Mouse (Mus musculus) CH12.LX (cell line): ENCODE results near the gene Bcdin3d. TPM values are rescaled to one million over a fixed set of nuclear protein-coding genes. Genes with fewer than 3 reads are reported as not detected.

Experiments
- DNase-seq: peaks from one replicate; pipeline ENCODE4 v3.0.0-alpha.2; 2013; ENCODE audit errors: extremely low read depth
- H3K27ac ChIP-seq: 2 replicates; pipeline ENCODE4 v1.5.1; 2012; ENCODE audit warnings: low read depth, mild to moderate bottlenecking, control low read depth, moderate library complexity; ENCODE audit not compliant: insufficient read depth
- H3K27me3 ChIP-seq: replicated peaks from 2 replicates; pipeline ENCODE3; 2012; ENCODE audit warnings: inconsistent platforms
- H3K36me3 ChIP-seq, 2 experiments: replicated peaks in 1 of 2; 2 replicates each; pipeline versions ENCODE3 to v1.6.1; 2012; ENCODE audit warnings: inconsistent platforms in 1 of 2, low read length in 1 of 2, mild to moderate bottlenecking in 1 of 2, mixed read lengths in 1 of 2, moderate library complexity in 1 of 2; ENCODE audit not compliant: control insufficient read depth in 1 of 2, insufficient read depth in 1 of 2
- H3K4me1 ChIP-seq, 2 experiments: 2 replicates each; pipeline ENCODE4 v1.6.1; 2012; ENCODE audit warnings: inconsistent platforms in 1 of 2, moderate library complexity in 1 of 2; ENCODE audit not compliant: insufficient read depth in 2 of 2, control insufficient read depth in 1 of 2
- H3K4me2 ChIP-seq: 2 replicates; pipeline ENCODE4 v1.6.1; 2012; ENCODE audit warnings: low read depth, mild to moderate bottlenecking, control low read depth; ENCODE audit not compliant: poor library complexity, insufficient read depth, severe bottlenecking
- H3K4me3 ChIP-seq, 3 experiments: fragments of 150-350 bp in 1 of 3; sonication (generic) in 1 of 3; replicated peaks in 1 of 3; 2 replicates each; pipeline versions ENCODE3 to v1.5.1; 2011 to 2012; ENCODE audit warnings: low read depth in 2 of 3, low read length in 2 of 3, mild to moderate bottlenecking in 2 of 3, moderate library complexity in 2 of 3, control low read depth in 1 of 3, improper control_type of control experiment in 1 of 3, inconsistent platforms in 1 of 3, mixed read lengths in 1 of 3; ENCODE audit not compliant: poor library complexity in 1 of 3
- H3K79me2 ChIP-seq: replicated peaks from 2 replicates; pipeline ENCODE4 v1.6.1; 2012; ENCODE audit warnings: mild to moderate bottlenecking, moderate library complexity; ENCODE audit not compliant: control insufficient read depth, poor library complexity, insufficient read depth, severe bottlenecking; ENCODE audit errors: extremely low read depth
- H3K9ac ChIP-seq: 2 replicates; pipeline ENCODE4 v1.6.1; 2012; ENCODE audit warnings: low read depth, mild to moderate bottlenecking, control low read depth, moderate library complexity; ENCODE audit not compliant: insufficient read depth
- H3K9me3 ChIP-seq: replicated peaks from 2 replicates; pipeline ENCODE3; 2012; ENCODE audit warnings: low read length, inconsistent platforms, mixed read lengths
- CHD1 ChIP-seq: IDR thresholded peaks from 2 replicates; pipeline ENCODE4 v1.6.1; 2012; ENCODE audit warnings: low read depth, low read length, improper control_type of control experiment, inconsistent platforms
- CTCF ChIP-seq, 2 experiments: IDR thresholded peaks in 1 of 2; conservative IDR thresholded peaks in 1 of 2; 2 replicates each; pipeline ENCODE4 v1.5.1; 2011 to 2012; ENCODE audit warnings: low read depth in 2 of 2, low read length in 2 of 2, improper control_type of control experiment in 1 of 2, inconsistent platforms in 1 of 2, mild to moderate bottlenecking in 1 of 2, moderate library complexity in 1 of 2
- ELF1 ChIP-seq: IDR thresholded peaks from 2 replicates; pipeline ENCODE4 v1.6.1; 2014; ENCODE audit warnings: low read depth, mild to moderate bottlenecking, inconsistent platforms, low read length, improper control_type of control experiment
- ETS1 ChIP-seq: conservative IDR thresholded peaks from 2 replicates; pipeline ENCODE4 v1.6.1; 2012; ENCODE audit warnings: low read depth, mild to moderate bottlenecking, inconsistent platforms, low read length, improper control_type of control experiment, moderate library complexity
- GABPA ChIP-seq: IDR thresholded peaks from 2 replicates; pipeline ENCODE4 v1.6.1; 2012; ENCODE audit warnings: low read depth, low read length, improper control_type of control experiment, inconsistent platforms; ENCODE audit not compliant: insufficient replicate concordance
- HCFC1 ChIP-seq: IDR thresholded peaks from 2 replicates; pipeline ENCODE4 v1.6.1; 2012; ENCODE audit warnings: low read depth, mild to moderate bottlenecking, inconsistent platforms, low read length, improper control_type of control experiment
- MXI1 ChIP-seq: IDR thresholded peaks from 2 replicates; pipeline ENCODE4 v1.6.1; 2011; ENCODE audit warnings: mild to moderate bottlenecking, low read depth, low read length, improper control_type of control experiment
- PAX5 ChIP-seq: IDR thresholded peaks from 2 replicates; pipeline ENCODE4 v1.6.1; 2012; ENCODE audit warnings: low read length, inconsistent platforms, mixed read lengths
- POLR2A ChIP-seq: IDR thresholded peaks from 2 replicates; pipeline ENCODE4 v1.6.1; 2011; ENCODE audit warnings: low read depth, mild to moderate bottlenecking, improper control_type of control experiment, low read length
- POLR2AphosphoS2 ChIP-seq: IDR thresholded peaks from 2 replicates; pipeline ENCODE4 v1.6.1; 2011; ENCODE audit warnings: low read depth, low read length, improper control_type of control experiment
- RAD21 ChIP-seq: IDR thresholded peaks from 2 replicates; pipeline ENCODE4 v1.6.1; 2011; ENCODE audit warnings: low read depth, mild to moderate bottlenecking, low read length, improper control_type of control experiment, moderate library complexity
- RCOR1 ChIP-seq: conservative IDR thresholded peaks from 2 replicates; pipeline ENCODE4 v1.6.1; 2012; ENCODE audit warnings: low read depth, mild to moderate bottlenecking, inconsistent platforms, low read length, improper control_type of control experiment
- SIN3A ChIP-seq: IDR thresholded peaks from 2 replicates; pipeline ENCODE4 v1.6.1; 2012; ENCODE audit warnings: low read length, improper control_type of control experiment, inconsistent platforms
- SMC3 ChIP-seq: IDR thresholded peaks from 2 replicates; pipeline ENCODE4 v1.6.1; 2011; ENCODE audit warnings: low read depth, low read length, improper control_type of control experiment
- UBTF ChIP-seq: IDR thresholded peaks from 2 replicates; pipeline ENCODE4 v1.6.1; 2012; ENCODE audit warnings: low read depth, mild to moderate bottlenecking, inconsistent platforms, low read length, improper control_type of control experiment, moderate library complexity
- ZMIZ1 ChIP-seq: IDR thresholded peaks from 2 replicates; pipeline ENCODE4 v1.6.1; 2012; ENCODE audit warnings: low read depth, mild to moderate bottlenecking, inconsistent platforms, low read length, improper control_type of control experiment
- ZNF384 ChIP-seq: IDR thresholded peaks from 2 replicates; pipeline ENCODE4 v1.6.1; 2012; ENCODE audit warnings: low read depth, low read length, improper control_type of control experiment, inconsistent platforms
- dilution Hi-C: fragments of 300-500 bp; cut with MboI; formaldehyde crosslinking; loops from 2 replicates; pipeline ENCODE4 v1.14.3; 2020; ENCODE audit warnings: low sequenced_read_pairs; ENCODE audit not compliant: extremely low pct_unique_long_range_greater_than_20kb, extremely low pct_ligation_motif_present
- in situ Hi-C: fragments of 300-500 bp; cut with MboI; formaldehyde crosslinking; loops from 3 replicates; pipeline ENCODE4 v1.14.3; 2019; ENCODE audit warnings: low sequenced_read_pairs, low pct_ligation_motif_present, low pct_unique_long_range_greater_than_20kb, mixed read lengths
- polyA plus RNA-seq: library from polyadenylated mRNA; unstranded; fragments of >175 nt; gene quantifications from 2 replicates; pipeline ENCODE4 v1.2.1, GENCODE M21; 2012; ENCODE audit warnings: low read depth; ENCODE audit not compliant: insufficient read length
- total RNA-seq, 2 experiments: library from RNA; depleted of rRNA; stranded (reverse); fragments of 300-350 nt in 1 of 2; fragments of >200 nt in 1 of 2; gene quantifications; 2 replicates each; pipeline ENCODE4 v1.2.3; 2012 to 2014

The Bcdin3d gene
- total and polyA plus RNA-seq, 3 experiments, result 13.8 to 15.3 (median 14.2) TPM

GRCm38 (mm10) chr15:99470971-99471676, 3.4 kb downstream of the Bcdin3d start:
- peaks cover 4% of the 10 kb centered on the region for H3K9me3 ChIP-seq
- H3K9ac ChIP-seq, result no peak overlapping the region
- DNase-seq, result peak; percentile 63
- H3K4me2 ChIP-seq, result no peak overlapping the region
- peaks cover 10 to 40% of the 10 kb centered on the region in 2 experiments for H3K36me3 ChIP-seq
- dilution Hi-C loops, result no loop called here
- H3K27me3 ChIP-seq, result no peaks in the 10 kb centered on the region
- H3K4me1 ChIP-seq, result peaks cover 6 to 39% of the 10 kb centered on the region in 2 experiments
- in situ Hi-C loops, result no loop called here
- 0 out of 2 replicates have a peak, but pooled peaks cover 2% of the 10 kb centered on the region for H3K79me2 ChIP-seq
- peak; percentile 69 for TF ChIP-seq RAD21
- peak; percentile 90 for TF ChIP-seq ZNF384
- peak; percentile 45 for TF ChIP-seq SMC3
- TF ChIP-seq SIN3A, result no peak
- no peak for TF ChIP-seq GABPA
- TF ChIP-seq ELF1, result peak; percentile 54
- TF ChIP-seq RCOR1, result no peak
- 0 out of 2 replicates have a peak, but pooled peaks have one; percentile 14 for TF ChIP-seq POLR2AphosphoS2
- TF ChIP-seq MXI1, result no peak
- no peak for TF ChIP-seq UBTF
- no peak for TF ChIP-seq CHD1
- no peak for TF ChIP-seq ZMIZ1
- TF ChIP-seq HCFC1, result 0 out of 2 replicates have a peak, but pooled peaks have one; percentile 16
- no peak for TF ChIP-seq POLR2A
- TF ChIP-seq ETS1, result no peak
- TF ChIP-seq CTCF (conservative IDR thresholded peaks at IDR 0.05 in 1 of 2, IDR thresholded peaks at IDR 0.05 in 1 of 2; ENCODE audit: low read depth in 2 of 2, low read length in 2 of 2), result peak; percentile 85 to 97
- TF ChIP-seq, all 38 proteins: peak for 7
- Histone ChIP-seq H3K27ac (no peak overlapping the region), H3K4me3 (no peak overlapping the region)

GRCm38 (mm10) chr15:99470224-99470761, 4.2 kb downstream of the Bcdin3d start:
- Histone ChIP-seq H3K4me2 (no peak overlapping the region), H3K4me1 (peaks cover 6 to 37% of the 10 kb centered on the region in 2 experiments), H3K9ac (no peak overlapping the region), H3K4me3 (no peak overlapping the region), H3K27ac (no peak overlapping the region), H3K36me3 (peaks cover 10 to 40% of the 10 kb centered on the region in 2 experiments), H3K9me3 (peaks cover 4% of the 10 kb centered on the region), H3K27me3 (no peaks in the 10 kb centered on the region), H3K79me2 (0 out of 2 replicates have a peak, but pooled peaks cover 2% of the 10 kb centered on the region)
- no peak for TF ChIP-seq PAX5
- dilution Hi-C loops, result no loop called here
- in situ Hi-C loops, result no loop called here
- DNase-seq, result no peak
